Mouse (Mus musculus): ENCODE results near the gene Cryaa. TPM values are rescaled to one million over a fixed set of nuclear protein-coding genes. Genes with fewer than 3 reads are reported as not detected.
"Not testable (repeated sequence)": the region's sequence is repeated elsewhere in the genome, so short reads cannot be mapped to it uniquely, and the experiment has no call there.

The Cryaa gene
- polyA plus RNA-seq, 1 experiment from 2014 or later: 0.31 TPM

DNA sequence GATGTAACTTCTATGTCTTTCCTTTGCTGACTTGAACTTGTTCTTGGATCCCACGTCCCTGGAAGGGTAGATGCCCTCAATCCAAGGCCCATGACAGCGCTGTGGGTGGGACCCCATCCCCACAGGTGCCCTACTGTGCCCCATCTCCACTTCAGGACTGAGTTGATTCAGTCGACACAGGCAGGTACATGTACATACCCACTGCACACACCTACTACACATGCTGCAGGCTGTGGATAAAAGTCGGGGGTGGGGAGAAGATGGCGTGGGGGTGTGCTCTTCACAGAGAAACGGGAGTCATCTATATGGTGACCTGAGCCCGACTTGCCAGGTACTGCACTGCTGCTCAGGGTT is 16.4 kb downstream of the Cryaa start:
- WGBS: 69% methylated on average over 7 of the region's 7 CpGs
- peak; percentile 16; the same call in 1 of the 2 replicates for ATAC-seq
- H3K27ac ChIP-seq (ENCODE audit: low read length): no peak overlapping the region

DNA sequence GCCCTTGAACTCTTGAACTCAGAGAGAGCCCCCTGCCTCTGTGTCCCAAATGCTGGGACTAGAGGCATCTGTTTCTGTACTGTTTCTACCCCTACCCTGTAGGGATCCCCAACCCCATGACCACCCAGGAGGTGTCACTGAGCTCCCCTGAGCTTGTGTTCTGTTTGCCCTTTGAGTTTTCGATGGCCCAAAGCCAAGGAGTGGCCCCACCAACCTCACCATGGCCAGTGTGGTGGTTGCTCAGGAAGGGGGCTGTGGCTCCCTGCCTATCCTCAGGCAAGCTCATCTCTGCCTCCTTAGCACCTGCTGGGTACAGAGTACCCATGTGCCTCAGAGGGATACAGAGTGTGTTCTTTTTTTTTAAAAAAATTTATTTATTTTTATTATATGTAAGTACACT is 17.3 kb downstream of the Cryaa start:
- Histone ChIP-seq H3K27me3 (replicated peaks; ENCODE audit: control insufficient read depth, insufficient read depth, low read length) (no peaks in the 10 kb centered on the region), H3K4me3 (ENCODE audit: low read length) (no peak overlapping the region), H3K36me3 (ENCODE audit: control insufficient read depth, insufficient read depth, low read length) (no peaks in the 10 kb centered on the region), H3K9ac (ENCODE audit: low read depth, low read length) (no peak overlapping the region), H3K4me1 (ENCODE audit: control insufficient read depth, insufficient read depth, low read length) (peaks cover 10% of the 10 kb centered on the region), H3K27ac (ENCODE audit: low read length) (no peak overlapping the region), H3K4me2 (ENCODE audit: low read depth, low read length) (no peak overlapping the region), H3K9me3 (ENCODE audit: control insufficient read depth, low read length) (no peaks in the 10 kb centered on the region)
- no peak for ATAC-seq
- 90% methylated on average over 1 of the region's 1 CpGs for WGBS

More for the DNA sequence above, 16.4 kb downstream of the Cryaa start:
- Histone ChIP-seq H3K36me3 (ENCODE audit: control insufficient read depth, insufficient read depth, low read length) (no peaks in the 10 kb centered on the region), H3K9me3 (ENCODE audit: control insufficient read depth, low read length) (no peaks in the 10 kb centered on the region), H3K4me1 (ENCODE audit: control insufficient read depth, insufficient read depth, low read length) (peaks cover 10% of the 10 kb centered on the region), H3K9ac (ENCODE audit: low read depth, low read length) (no peak overlapping the region), H3K4me2 (ENCODE audit: low read depth, low read length) (no peak overlapping the region), H3K4me3 (ENCODE audit: low read length) (no peak overlapping the region), H3K27me3 (replicated peaks; ENCODE audit: control insufficient read depth, insufficient read depth, low read length) (no peaks in the 10 kb centered on the region)

DNA sequence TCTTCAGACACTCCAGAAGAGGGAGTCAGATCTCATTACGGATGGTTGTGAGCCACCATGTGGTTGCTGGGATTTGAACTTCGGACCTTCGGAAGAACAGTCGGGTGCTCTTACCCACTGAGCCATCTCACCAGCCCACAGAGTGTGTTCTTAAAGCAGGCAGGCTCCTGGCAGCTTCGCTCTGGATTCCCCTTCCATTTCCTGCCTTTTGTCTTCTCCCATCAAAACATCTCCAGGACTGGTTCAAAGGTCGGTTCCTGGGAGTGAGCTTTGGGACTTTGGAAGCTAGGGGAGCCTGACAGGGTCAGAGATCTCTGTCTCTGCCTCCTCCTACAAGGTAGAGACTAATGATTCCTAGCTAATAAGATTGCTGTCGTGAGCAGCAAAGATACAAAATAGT is 17.7 kb downstream of the Cryaa start:
- not testable (repeated sequence) for H3K27me3 ChIP-seq (replicated peaks; ENCODE audit: control insufficient read depth, insufficient read depth, low read length); H3K4me1 ChIP-seq (ENCODE audit: control insufficient read depth, insufficient read depth, low read length); H3K4me3 ChIP-seq (ENCODE audit: low read length); H3K27ac ChIP-seq (ENCODE audit: low read length); H3K4me2 ChIP-seq (ENCODE audit: low read depth, low read length); H3K36me3 ChIP-seq (ENCODE audit: control insufficient read depth, insufficient read depth, low read length); H3K9ac ChIP-seq (ENCODE audit: low read depth, low read length); H3K9me3 ChIP-seq (ENCODE audit: control insufficient read depth, low read length); ATAC-seq
- WGBS: 80% methylated on average over 7 of the region's 7 CpGs

DNA sequence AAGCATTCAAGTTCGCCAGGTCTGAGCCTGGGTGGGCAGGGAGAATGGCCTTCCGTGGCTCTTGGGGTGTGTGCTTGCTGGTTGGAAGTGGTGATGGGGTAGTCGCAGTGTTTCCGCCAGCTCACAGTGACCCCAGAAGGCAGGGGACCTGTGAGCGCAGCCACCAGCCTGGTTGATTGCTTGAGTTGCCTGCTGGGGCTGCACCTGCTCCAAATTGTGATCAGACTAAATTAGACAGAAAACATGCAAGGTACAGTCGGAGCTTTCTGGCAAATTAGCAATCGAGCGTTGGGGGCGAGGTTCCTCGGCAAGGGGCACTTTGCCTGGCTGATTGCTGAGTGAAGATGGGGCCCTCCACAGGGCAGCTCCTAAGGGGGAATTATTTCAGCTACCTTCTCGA is 20.7 kb downstream of the Cryaa start:
- no peak for ATAC-seq
- H3K4me2 ChIP-seq (ENCODE audit: low read depth, low read length): no peak overlapping the region
- WGBS: 67% methylated on average over 11 of the region's 11 CpGs
- no peaks in the 10 kb centered on the region for H3K36me3 ChIP-seq (ENCODE audit: control insufficient read depth, insufficient read depth, low read length)
- H3K27me3 ChIP-seq (replicated peaks; ENCODE audit: control insufficient read depth, insufficient read depth, low read length): no peaks in the 10 kb centered on the region
- H3K4me1 ChIP-seq (ENCODE audit: control insufficient read depth, insufficient read depth, low read length): peaks cover 7% of the 10 kb centered on the region
- H3K9ac ChIP-seq (ENCODE audit: low read depth, low read length): no peak overlapping the region
- no peak overlapping the region for H3K4me3 ChIP-seq (ENCODE audit: low read length)
- H3K27ac ChIP-seq (ENCODE audit: low read length): no peak overlapping the region
- H3K9me3 ChIP-seq (ENCODE audit: control insufficient read depth, low read length): no peaks in the 10 kb centered on the region

DNA sequence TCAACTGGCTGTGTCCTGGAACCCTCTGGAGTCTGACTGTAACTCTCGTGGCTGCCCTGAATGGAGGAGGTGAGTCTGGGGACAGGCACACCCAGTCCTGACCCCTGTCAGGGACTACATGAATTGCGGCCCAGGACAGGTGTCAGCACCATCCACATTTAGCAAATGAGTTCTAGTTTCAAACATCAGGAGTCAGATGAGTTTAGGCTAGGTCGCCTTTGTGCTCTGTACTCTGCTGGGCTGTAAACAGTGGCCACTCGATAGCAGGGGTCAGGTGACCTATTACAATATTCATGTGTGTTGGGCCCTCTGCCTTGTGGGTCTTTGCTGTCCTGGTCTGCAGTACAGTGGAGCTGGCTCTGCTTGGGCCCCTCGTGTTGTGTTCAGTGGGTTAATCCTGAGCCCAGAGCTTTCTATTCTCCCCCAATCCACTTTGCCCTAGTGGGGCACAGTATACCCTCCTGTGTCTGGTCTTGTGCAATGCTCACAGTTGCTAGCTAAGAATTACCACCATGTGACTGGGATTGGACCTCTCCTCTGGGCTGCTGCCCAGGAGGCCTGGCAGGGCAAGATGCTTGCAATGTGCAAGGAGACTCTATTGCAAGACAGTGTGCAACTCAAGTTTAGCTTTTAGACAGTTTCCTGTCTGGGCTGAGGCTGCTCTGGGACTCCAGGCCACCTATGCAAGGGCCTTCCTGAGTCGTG is 25.8 kb downstream of the Cryaa start:
- H3K9ac ChIP-seq (ENCODE audit: low read depth, low read length): no peak overlapping the region
- 58% methylated on average over 6 of the region's 6 CpGs for WGBS
- H3K36me3 ChIP-seq (ENCODE audit: control insufficient read depth, insufficient read depth, low read length): no peaks in the 10 kb centered on the region
- H3K27ac ChIP-seq (ENCODE audit: low read length): no peak overlapping the region
- no peak for ATAC-seq
- no peak overlapping the region for H3K4me2 ChIP-seq (ENCODE audit: low read depth, low read length)
- H3K27me3 ChIP-seq (replicated peaks; ENCODE audit: control insufficient read depth, insufficient read depth, low read length): no peaks in the 10 kb centered on the region
- H3K4me1 ChIP-seq (ENCODE audit: control insufficient read depth, insufficient read depth, low read length): no peaks in the 10 kb centered on the region
- H3K4me3 ChIP-seq (ENCODE audit: low read length): no peak overlapping the region
- no peaks in the 10 kb centered on the region for H3K9me3 ChIP-seq (ENCODE audit: control insufficient read depth, low read length)

DNA sequence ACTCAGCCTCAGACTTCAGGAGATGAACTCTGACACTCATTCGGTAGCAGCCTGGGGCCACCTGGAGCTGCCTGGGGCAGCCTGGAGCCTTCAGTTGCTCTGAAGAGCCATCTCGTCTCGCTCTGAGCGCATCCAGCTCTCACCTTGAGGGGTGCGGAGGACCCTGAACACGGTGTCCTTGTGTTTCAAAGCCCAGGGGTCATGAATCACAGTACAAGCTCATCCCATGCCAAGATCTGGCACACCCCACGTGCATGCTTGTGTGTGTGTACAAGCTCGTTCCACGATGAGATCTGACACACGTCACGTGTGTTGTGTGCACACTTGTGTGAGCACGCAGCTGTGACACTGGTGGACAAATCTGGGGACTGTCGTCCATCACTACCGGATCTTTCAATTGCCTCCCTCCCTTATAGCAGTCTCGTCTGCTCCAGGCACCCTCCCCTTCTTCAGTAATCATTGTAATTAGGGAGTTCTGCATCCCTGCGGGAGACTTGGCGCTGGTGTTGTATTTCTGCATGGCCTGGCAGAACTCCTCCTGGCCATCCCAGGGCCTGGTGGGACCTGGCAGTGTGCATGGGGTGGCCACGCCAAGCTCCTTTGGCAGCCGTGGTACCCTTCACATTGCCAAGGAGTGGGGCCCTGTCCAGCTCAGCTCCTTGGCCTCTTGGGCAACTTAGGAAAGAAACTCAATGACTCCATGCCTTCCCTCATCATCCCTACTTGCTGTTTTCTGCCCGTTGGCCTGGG is 27.8 kb downstream of the Cryaa start:
- Histone ChIP-seq H3K9me3 (ENCODE audit: control insufficient read depth, low read length) (no peaks in the 10 kb centered on the region), H3K4me3 (ENCODE audit: low read length) (no peak overlapping the region), H3K27ac (ENCODE audit: low read length) (no peak overlapping the region), H3K9ac (ENCODE audit: low read depth, low read length) (no peak overlapping the region), H3K27me3 (replicated peaks; ENCODE audit: control insufficient read depth, insufficient read depth, low read length) (no peaks in the 10 kb centered on the region), H3K36me3 (ENCODE audit: control insufficient read depth, insufficient read depth, low read length) (no peaks in the 10 kb centered on the region), H3K4me2 (ENCODE audit: low read depth, low read length) (no peak overlapping the region), H3K4me1 (ENCODE audit: control insufficient read depth, insufficient read depth, low read length) (no peaks in the 10 kb centered on the region)
- 74% methylated on average over 20 of the region's 20 CpGs for WGBS
- no peak for ATAC-seq

DNA sequence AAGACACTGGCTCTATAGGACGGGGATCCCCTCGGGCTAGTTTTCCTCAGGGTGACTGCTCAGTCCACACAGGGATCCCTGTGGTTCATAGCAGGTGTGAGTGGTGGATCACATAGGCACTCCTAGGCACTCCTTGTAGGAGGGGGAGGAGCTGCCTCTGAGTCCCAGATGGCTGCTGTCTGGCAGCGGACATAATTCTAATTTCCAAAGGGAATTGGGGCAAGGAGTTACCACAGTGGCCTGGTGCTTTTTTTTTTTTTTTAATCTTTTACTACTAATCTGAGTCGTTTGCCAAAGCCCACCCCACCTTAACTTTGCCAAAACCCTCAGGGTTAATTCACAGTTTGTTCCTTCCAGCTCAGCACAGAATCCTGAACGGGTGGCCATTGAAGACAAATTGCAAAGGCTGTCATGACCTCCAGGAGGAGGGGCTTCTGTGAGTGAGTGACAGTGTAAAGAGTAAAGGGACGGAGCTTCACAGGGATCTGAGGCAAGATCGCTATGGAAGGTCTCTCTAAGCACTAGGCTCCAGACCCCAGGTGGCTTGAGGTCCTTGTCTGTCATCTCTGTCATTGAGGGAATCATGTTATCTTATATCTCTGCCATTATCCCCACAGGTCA is 31.6 kb downstream of the Cryaa start:
- Histone ChIP-seq H3K36me3 (ENCODE audit: control insufficient read depth, insufficient read depth, low read length) (no peaks in the 10 kb centered on the region), H3K9me3 (ENCODE audit: control insufficient read depth, low read length) (no peaks in the 10 kb centered on the region), H3K4me1 (ENCODE audit: control insufficient read depth, insufficient read depth, low read length) (no peaks in the 10 kb centered on the region), H3K4me2 (ENCODE audit: low read depth, low read length) (no peak overlapping the region), H3K9ac (ENCODE audit: low read depth, low read length) (no peak overlapping the region), H3K27me3 (replicated peaks; ENCODE audit: control insufficient read depth, insufficient read depth, low read length) (no peaks in the 10 kb centered on the region), H3K27ac (ENCODE audit: low read length) (no peak overlapping the region), H3K4me3 (ENCODE audit: low read length) (no peak overlapping the region)
- 56% methylated on average over 7 of the region's 7 CpGs for WGBS
- ATAC-seq: no peak

DNA sequence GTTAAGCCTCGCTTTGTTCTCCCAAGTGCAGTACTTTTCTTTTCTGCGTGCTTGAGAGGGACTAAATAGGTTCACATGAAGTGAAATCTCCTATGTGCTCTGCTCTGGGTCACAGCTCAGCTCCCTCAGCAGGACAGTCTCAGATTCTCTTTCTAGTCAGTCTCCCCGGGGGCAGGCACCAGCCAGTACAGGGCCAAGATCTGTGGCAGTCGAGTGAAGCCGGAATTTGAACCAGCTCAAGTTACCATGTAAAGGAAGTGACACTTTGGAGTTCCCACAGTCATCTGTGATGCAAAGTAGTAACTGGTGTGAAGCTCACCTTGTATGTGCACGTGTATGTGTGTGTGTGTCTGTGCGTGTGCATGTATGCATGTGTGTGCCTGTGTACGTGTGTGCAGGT is 32.8 kb downstream of the Cryaa start:
- ATAC-seq: no peak
- no peaks in the 10 kb centered on the region for H3K9me3 ChIP-seq (ENCODE audit: control insufficient read depth, low read length)
- H3K4me1 ChIP-seq (ENCODE audit: control insufficient read depth, insufficient read depth, low read length): no peaks in the 10 kb centered on the region
- H3K4me2 ChIP-seq (ENCODE audit: low read depth, low read length): no peak overlapping the region
- no peaks in the 10 kb centered on the region for H3K27me3 ChIP-seq (replicated peaks; ENCODE audit: control insufficient read depth, insufficient read depth, low read length)
- no peak overlapping the region for H3K4me3 ChIP-seq (ENCODE audit: low read length)
- H3K27ac ChIP-seq (ENCODE audit: low read length): no peak overlapping the region
- H3K9ac ChIP-seq (ENCODE audit: low read depth, low read length): no peak overlapping the region
- H3K36me3 ChIP-seq (ENCODE audit: control insufficient read depth, insufficient read depth, low read length): no peaks in the 10 kb centered on the region
- WGBS: 79% methylated on average over 8 of the region's 8 CpGs

DNA sequence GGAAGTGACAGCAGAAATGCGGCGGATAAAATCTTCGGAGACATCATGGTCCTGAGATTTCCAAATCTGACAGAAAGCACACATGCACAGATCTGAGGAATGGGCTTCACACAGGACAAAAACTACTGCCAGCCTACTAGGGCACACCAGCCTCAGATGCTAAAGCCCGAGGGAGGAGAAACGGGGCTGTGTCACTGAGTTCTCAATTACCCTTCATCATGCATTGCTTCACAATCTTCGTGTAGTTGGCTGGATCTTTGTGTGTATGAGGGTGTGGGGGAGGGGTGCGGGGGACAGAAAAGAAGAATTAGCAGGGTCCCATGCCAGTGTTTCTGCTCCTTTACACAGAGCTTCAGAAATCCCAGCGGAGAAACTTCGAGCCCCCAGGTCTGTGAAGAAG is 36.1 kb downstream of the Cryaa start:
- no peaks in the 10 kb centered on the region for H3K36me3 ChIP-seq (ENCODE audit: control insufficient read depth, insufficient read depth, low read length)
- no peaks in the 10 kb centered on the region for H3K27me3 ChIP-seq (replicated peaks; ENCODE audit: control insufficient read depth, insufficient read depth, low read length)
- no peak overlapping the region for H3K9ac ChIP-seq (ENCODE audit: low read depth, low read length)
- H3K4me2 ChIP-seq (ENCODE audit: low read depth, low read length): no peak overlapping the region
- H3K27ac ChIP-seq (ENCODE audit: low read length): no peak overlapping the region
- no peak for ATAC-seq
- 75% methylated on average over 9 of the region's 9 CpGs for WGBS
- H3K9me3 ChIP-seq (ENCODE audit: control insufficient read depth, low read length): no peaks in the 10 kb centered on the region
- H3K4me3 ChIP-seq (ENCODE audit: low read length): no peak overlapping the region
- H3K4me1 ChIP-seq (ENCODE audit: control insufficient read depth, insufficient read depth, low read length): no peaks in the 10 kb centered on the region

Measured in intestine, embryonic 16.5 days (tissue).